Mouse (Mus musculus) bone marrow, adult 2 months (tissue): ENCODE measurements around the gene Gm21800. TPM values are rescaled to one million over a fixed set of nuclear protein-coding genes. Genes with fewer than 3 reads are reported as not detected.
"Not testable (repeated sequence)": the region's sequence is repeated elsewhere in the genome, so short reads cannot be mapped to it uniquely, and the experiment has no call there.

ENCODE experiments used
- H3K27ac ChIP-seq: fragments of 200-500 bp; 2 replicates; pipeline ENCODE4 v1.5.1; 2012; ENCODE audit warnings: low read depth, mild to moderate bottlenecking, control low read depth, inconsistent platforms, low read length; ENCODE audit not compliant: control insufficient read depth, poor library complexity, insufficient read depth
- H3K4me1 ChIP-seq: fragments of 200-500 bp; 2 replicates; pipeline ENCODE4 v1.6.1; 2011; ENCODE audit warnings: low read length; ENCODE audit not compliant: control insufficient read depth, insufficient read depth
- H3K4me3 ChIP-seq: fragments of 200-500 bp; replicated peaks from 2 replicates; pipeline ENCODE3; 2011; ENCODE audit warnings: mild to moderate bottlenecking, low read depth, low read length, control low read depth; ENCODE audit not compliant: control insufficient read depth
- WGBS: fragments of 180-500 bp; shearing (Covaris S2); methylation state at CpG from one replicate; pipeline ENCODE4 v1.1.7; 2018; 5-methylcytosine and 5-hydroxymethylcytosine counted together
- polyA plus RNA-seq: library from polyadenylated mRNA; stranded (reverse); fragments of >200 nt; gene quantifications from 2 replicates; pipeline ENCODE4 v1.2.4, GENCODE M21; 2011; ENCODE audit warnings: low replicate concordance; ENCODE audit not compliant: missing spikeins, insufficient read depth, insufficient read length

Gene Gm21800
- polyA plus RNA-seq = not detected in 2 replicates

DNA sequence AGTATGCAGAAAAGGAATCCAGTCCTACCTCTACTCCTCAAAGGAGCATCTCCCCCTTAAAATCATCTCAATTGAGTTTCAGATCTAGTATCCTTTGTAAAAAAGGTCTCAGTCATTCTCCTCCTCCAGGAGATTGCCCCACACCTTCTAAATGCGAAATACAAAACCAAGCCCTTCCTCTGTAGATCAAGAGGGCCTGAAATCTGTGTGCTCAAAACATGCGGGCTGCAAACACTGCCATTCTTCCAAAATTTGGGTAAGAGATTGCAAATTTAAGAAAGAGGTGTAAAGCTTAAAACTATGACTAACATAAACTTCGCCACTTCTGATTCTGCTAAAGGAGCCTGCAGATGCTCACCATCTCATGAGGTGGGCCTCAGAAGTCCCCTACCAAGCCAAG, at the start of gene Gm21800:
Gene Gm21800 (plus strand): TSS at position 301 of the 400 bp plus-strand sequence.
- 64% methylated on average over 2 of the region's 3 CpGs for WGBS
- not testable (repeated sequence) for H3K27ac ChIP-seq, H3K4me1 ChIP-seq, H3K4me3 ChIP-seq
